Mouse (Mus musculus) adrenal gland, postnatal 10 days (tissue): ENCODE measurements at regions not wholly inside any gene's neighbourhood (a gene's known extent, or its start where the extent isn't known, plus 50 kb on each side); places are given as distances from the start of the nearest gene placed in this dataset.
"Not testable (repeated sequence)": the region's sequence is repeated elsewhere in the genome, so short reads cannot be mapped to it uniquely, and the experiment has no call there.

ENCODE experiments used
- DNase-seq: peaks from one replicate; pipeline ENCODE4 v3.0.0; 2021; ENCODE audit warnings: mixed read lengths

DNA sequence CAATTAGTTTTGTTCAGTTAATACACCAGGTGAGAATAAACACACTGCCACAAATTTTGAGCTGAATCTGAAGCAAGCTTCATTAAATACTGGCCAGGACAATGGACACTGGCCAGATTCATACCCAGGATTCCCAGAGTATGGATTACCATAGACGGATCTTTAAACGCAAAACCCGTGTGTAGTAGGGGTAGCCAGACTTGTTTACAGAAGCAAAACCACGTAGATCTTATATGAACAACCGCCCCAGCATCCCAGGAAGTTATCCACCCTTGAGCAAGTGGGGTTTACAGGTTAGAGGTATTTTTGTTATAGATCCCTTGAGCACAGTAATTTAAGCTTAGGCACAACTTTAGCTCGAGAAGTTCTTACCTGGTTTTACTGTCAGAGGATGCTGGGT, 71.1 kb upstream of the Ezr start:
- DNase-seq: no peak

DNA sequence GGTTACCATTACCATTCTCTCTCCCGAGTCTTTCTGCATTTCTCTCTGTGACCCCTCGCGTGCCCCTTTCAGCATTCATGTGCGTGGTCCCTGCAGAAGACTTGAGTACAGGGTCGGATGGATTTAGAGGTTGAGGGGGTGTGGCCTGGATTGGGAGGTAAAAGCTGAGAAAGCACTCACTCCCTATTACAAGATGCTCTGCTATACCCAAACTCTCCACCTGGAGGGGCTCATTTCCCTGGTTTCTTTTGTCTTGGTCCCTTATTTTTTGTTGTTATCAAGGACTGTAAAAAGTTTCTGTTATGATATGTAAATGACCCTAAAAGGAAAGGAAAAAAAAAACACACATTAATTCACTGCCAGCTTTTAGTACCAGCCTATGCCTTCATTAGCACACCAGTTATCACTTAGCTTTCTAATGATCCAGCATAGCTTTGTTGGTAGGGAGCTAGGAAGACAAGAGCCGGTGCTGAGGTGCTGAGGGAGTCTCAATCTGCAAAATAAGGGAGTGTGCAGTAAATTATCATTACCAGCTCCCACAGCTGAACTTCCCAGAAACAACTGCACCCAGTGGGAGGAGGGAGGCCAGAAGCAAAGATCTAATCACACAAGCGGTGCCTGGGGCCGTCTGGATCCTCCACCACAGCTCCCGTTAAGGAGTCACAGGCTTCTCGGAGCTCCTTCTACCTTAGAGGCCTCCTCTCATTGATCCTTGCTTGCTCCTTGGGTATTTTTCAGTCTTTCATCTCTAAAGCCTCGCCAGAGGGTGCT, 69.8 kb upstream of the Ezr start:
- DNase-seq: no peak

DNA sequence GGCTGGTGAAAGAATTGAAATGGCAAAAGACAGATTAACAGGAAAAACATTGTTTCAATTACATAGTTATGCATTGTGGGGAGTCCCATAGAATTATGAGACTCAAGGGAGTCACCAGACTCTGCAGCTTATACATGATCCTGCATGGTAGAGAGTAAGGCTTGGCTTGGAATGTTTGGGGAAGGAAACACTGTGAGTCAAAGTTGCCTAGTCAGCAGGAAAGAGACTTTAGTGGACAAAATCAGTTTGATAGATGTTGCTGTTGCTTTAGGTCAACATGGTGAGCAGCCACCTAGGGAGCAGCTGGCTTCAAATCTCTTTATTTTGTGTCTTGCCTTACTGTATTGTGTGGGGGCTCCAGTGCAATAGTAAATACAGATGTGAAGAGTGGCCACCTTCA, 67.9 kb upstream of the Ezr start:
- DNase-seq: no peak

DNA sequence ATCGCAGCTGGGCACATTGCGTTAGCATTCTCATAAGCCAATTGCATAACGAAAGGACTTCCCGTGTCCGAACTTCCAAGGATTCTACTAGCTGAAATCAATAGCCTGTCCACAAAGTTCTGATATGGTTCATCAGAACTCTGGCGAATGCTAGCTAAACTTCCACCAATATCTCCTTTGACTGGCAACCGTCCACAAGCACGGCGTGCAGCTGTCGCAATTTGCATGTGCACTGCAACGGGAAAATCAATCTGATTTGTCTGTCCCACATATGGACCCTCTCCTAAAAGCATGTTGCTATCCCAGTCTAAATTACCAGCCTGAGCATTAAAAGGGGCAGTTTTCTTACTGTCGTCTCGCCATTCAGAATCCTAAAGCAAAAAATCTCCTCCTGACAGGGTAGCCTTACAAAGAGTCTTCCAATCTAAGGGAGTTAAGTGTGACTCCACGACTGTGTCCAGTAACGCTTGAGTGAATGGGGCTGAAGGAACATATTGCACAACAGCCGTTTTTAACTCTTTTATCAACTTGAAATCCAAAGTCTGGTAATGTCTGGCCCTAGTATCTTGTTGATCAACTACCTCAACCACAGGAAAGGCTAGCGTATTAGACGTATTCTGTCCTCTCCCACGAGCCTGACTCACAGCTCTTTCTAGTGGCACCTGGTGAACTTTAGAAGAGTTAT, 59.3 kb upstream of the Ezr start:
- DNase-seq: not testable (repeated sequence)

DNA sequence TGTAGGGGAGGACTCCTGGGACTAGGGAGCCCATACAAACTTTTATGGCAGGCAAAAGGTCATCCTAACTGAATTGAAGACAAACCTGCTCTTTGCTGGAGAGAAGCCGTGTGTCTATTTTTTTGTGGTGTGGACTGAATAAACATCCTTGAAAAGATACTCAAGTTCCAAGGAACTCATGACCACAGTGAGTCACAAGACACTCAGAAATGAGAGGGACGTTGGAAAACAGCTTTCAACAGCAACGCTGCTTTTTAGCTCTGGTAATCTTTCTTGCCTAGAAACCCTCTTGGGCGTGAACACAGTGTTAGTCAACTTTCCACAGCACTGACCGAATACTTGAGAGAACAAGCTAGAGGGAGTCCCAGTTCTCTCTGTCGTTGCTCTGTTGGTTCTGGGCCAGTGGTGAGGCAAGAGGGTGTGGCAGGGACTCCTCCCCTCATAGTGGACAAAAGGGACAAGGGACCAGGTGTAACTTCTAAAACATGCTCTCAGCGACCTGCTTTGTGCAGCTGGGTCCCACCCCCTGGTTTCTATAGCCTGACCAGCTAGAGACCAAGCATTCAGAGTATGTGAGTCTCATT, 52.8 kb upstream of the Ezr start:
- peak; percentile 55 for DNase-seq
